Mouse (Mus musculus): ENCODE measurements at regions not wholly inside any gene's neighbourhood (a gene's known extent, or its start where the extent isn't known, plus 50 kb on each side); places are given as distances from the start of the nearest gene placed in this dataset.

- no peak overlapping the region for H3K4me2 ChIP-seq (ENCODE audit: insufficient read depth, low read depth, poor library complexity, severe bottlenecking)
- dilution Hi-C loops (cut with MboI; ENCODE audit: extremely low pct_ligation_motif_present, extremely low pct_unique_long_range_greater_than_20kb, low sequenced_read_pairs) (no loop called here), in situ Hi-C loops (cut with MboI; ENCODE audit: low pct_ligation_motif_present, low pct_unique_long_range_greater_than_20kb, low sequenced_read_pairs) (no loop called here)
- no peaks in the 10 kb centered on the region for H3K9me3 ChIP-seq (replicated peaks; ENCODE audit: low read length)
- H3K4me1 ChIP-seq (ENCODE audit: control insufficient read depth in 1 of 2, insufficient read depth in 2 of 2): no peaks in the 10 kb centered on the region
- H3K27me3 ChIP-seq (replicated peaks): peaks cover 1% of the 10 kb centered on the region
- no peak overlapping the region for H3K27ac ChIP-seq (ENCODE audit: insufficient read depth, low read depth)
- DNase-seq (ENCODE audit: extremely low read depth): no peak
- TF ChIP-seq E2F4 (IDR thresholded peaks at IDR 0.05; ENCODE audit: insufficient replicate concordance, low read depth, low read length): no peak
- no peak for TF ChIP-seq CHD2 (IDR thresholded peaks at IDR 0.05; ENCODE audit: low read length)
- no peak for TF ChIP-seq KAT2A (IDR thresholded peaks at IDR 0.05; ENCODE audit: insufficient replicate concordance, low read length)
- TF ChIP-seq PAX5 (IDR thresholded peaks at IDR 0.05; ENCODE audit: low read length): no peak
- no peaks in the 10 kb centered on the region for H3K36me3 ChIP-seq (replicated peaks in 1 of 2; ENCODE audit: control insufficient read depth in 1 of 2, insufficient read depth in 1 of 2, low read length in 1 of 2)
- H3K9ac ChIP-seq (ENCODE audit: insufficient read depth, low read depth): no peak overlapping the region
- no peaks in the 10 kb centered on the region for H3K79me2 ChIP-seq (replicated peaks; ENCODE audit: control insufficient read depth, extremely low read depth, insufficient read depth, poor library complexity, severe bottlenecking)
- no peak overlapping the region for H3K4me3 ChIP-seq (replicated peaks in 1 of 3; ENCODE audit: low read depth in 2 of 3, low read length in 2 of 3, poor library complexity in 1 of 3)
Observed at GRCm38 (mm10) chr6:98467563-98467962, 125.0 kb upstream of the Gm765 start.

GRCm38 (mm10) chr6:98452277-98452676 is 109.7 kb upstream of the Gm765 start:
- dilution Hi-C loops (cut with MboI; ENCODE audit: extremely low pct_ligation_motif_present, extremely low pct_unique_long_range_greater_than_20kb, low sequenced_read_pairs): no loop called here
- H3K79me2 ChIP-seq (replicated peaks; ENCODE audit: control insufficient read depth, extremely low read depth, insufficient read depth, poor library complexity, severe bottlenecking): no peaks in the 10 kb centered on the region
- no peak overlapping the region for H3K9ac ChIP-seq (ENCODE audit: insufficient read depth, low read depth)
- H3K36me3 ChIP-seq (replicated peaks in 1 of 2; ENCODE audit: control insufficient read depth in 1 of 2, insufficient read depth in 1 of 2, low read length in 1 of 2): no peaks in the 10 kb centered on the region
- H3K27ac ChIP-seq (ENCODE audit: insufficient read depth, low read depth): no peak overlapping the region
- H3K4me2 ChIP-seq (ENCODE audit: insufficient read depth, low read depth, poor library complexity, severe bottlenecking): no peak overlapping the region
- DNase-seq (ENCODE audit: extremely low read depth): no peak
- H3K27me3 ChIP-seq (replicated peaks): no peaks in the 10 kb centered on the region
- H3K4me1 ChIP-seq (ENCODE audit: control insufficient read depth in 1 of 2, insufficient read depth in 2 of 2): no peaks in the 10 kb centered on the region
- H3K4me3 ChIP-seq (replicated peaks in 1 of 3; ENCODE audit: low read depth in 2 of 3, low read length in 2 of 3, poor library complexity in 1 of 3): no peak overlapping the region
- no peak for TF ChIP-seq TBP (conservative IDR thresholded peaks at IDR 0.05; ENCODE audit: low read depth, low read length)
- no peak for TF ChIP-seq POLR2A (IDR thresholded peaks at IDR 0.05; ENCODE audit: low read depth, low read length)
- TF ChIP-seq PAX5 (IDR thresholded peaks at IDR 0.05; ENCODE audit: low read length): no peak
- TF ChIP-seq POLR2AphosphoS2 (IDR thresholded peaks at IDR 0.05; ENCODE audit: low read depth, low read length): no peak
- in situ Hi-C loops (cut with MboI; ENCODE audit: low pct_ligation_motif_present, low pct_unique_long_range_greater_than_20kb, low sequenced_read_pairs): no loop called here
- no peaks in the 10 kb centered on the region for H3K9me3 ChIP-seq (replicated peaks; ENCODE audit: low read length)

GRCm38 (mm10) chr6:98435676-98436075 is 93.1 kb upstream of the Gm765 start:
- dilution Hi-C loops (cut with MboI; ENCODE audit: extremely low pct_ligation_motif_present, extremely low pct_unique_long_range_greater_than_20kb, low sequenced_read_pairs): no loop called here

More at GRCm38 (mm10) chr6:98435676-98436075, 93.1 kb upstream of the Gm765 start:
- in situ Hi-C loops (cut with MboI; ENCODE audit: low pct_ligation_motif_present, low pct_unique_long_range_greater_than_20kb, low sequenced_read_pairs): no loop called here
- Histone ChIP-seq H3K27me3 (replicated peaks) (no peaks in the 10 kb centered on the region), H3K36me3 (replicated peaks in 1 of 2; ENCODE audit: control insufficient read depth in 1 of 2, insufficient read depth in 1 of 2, low read length in 1 of 2) (no peaks in the 10 kb centered on the region), H3K9me3 (replicated peaks; ENCODE audit: low read length) (no peaks in the 10 kb centered on the region), H3K79me2 (replicated peaks; ENCODE audit: control insufficient read depth, extremely low read depth, insufficient read depth, poor library complexity, severe bottlenecking) (no peaks in the 10 kb centered on the region), H3K4me1 (ENCODE audit: control insufficient read depth in 1 of 2, insufficient read depth in 2 of 2) (no peaks in the 10 kb centered on the region), H3K27ac (ENCODE audit: insufficient read depth, low read depth) (no peak overlapping the region), H3K9ac (ENCODE audit: insufficient read depth, low read depth) (no peak overlapping the region), H3K4me2 (ENCODE audit: insufficient read depth, low read depth, poor library complexity, severe bottlenecking) (no peak overlapping the region), H3K4me3 (replicated peaks in 1 of 3; ENCODE audit: low read depth in 2 of 3, low read length in 2 of 3, poor library complexity in 1 of 3) (no peak overlapping the region)
- TF ChIP-seq CHD2 (IDR thresholded peaks at IDR 0.05; ENCODE audit: low read length): no peak
- no peak for TF ChIP-seq NELFE (IDR thresholded peaks at IDR 0.05; ENCODE audit: low read depth, low read length)
- TF ChIP-seq MEF2A (IDR thresholded peaks at IDR 0.05; ENCODE audit: borderline replicate concordance, low read depth, low read length): no peak
- TF ChIP-seq ZMIZ1 (IDR thresholded peaks at IDR 0.05; ENCODE audit: low read depth, low read length): no peak
- TF ChIP-seq JUND (conservative IDR thresholded peaks at IDR 0.05; ENCODE audit: low read depth, low read length): no peak
- TF ChIP-seq MAZ (IDR thresholded peaks at IDR 0.05; ENCODE audit: low read depth, low read length): no peak
- no peak for TF ChIP-seq CTCF (conservative IDR thresholded peaks at IDR 0.05 in 1 of 2, IDR thresholded peaks at IDR 0.05 in 1 of 2; ENCODE audit: low read depth in 2 of 2, low read length in 2 of 2)
- TF ChIP-seq PAX5 (IDR thresholded peaks at IDR 0.05; ENCODE audit: low read length): no peak
- no peak for TF ChIP-seq MYC (IDR thresholded peaks at IDR 0.05; ENCODE audit: low read depth, low read length)
- no peak for TF ChIP-seq TCF12 (IDR thresholded peaks at IDR 0.05; ENCODE audit: low read depth, low read length)
- no peak for TF ChIP-seq TBP (conservative IDR thresholded peaks at IDR 0.05; ENCODE audit: low read depth, low read length)
- TF ChIP-seq MAFK (IDR thresholded peaks at IDR 0.05; ENCODE audit: insufficient replicate concordance, low read length): no peak
- TF ChIP-seq UBTF (IDR thresholded peaks at IDR 0.05; ENCODE audit: low read depth, low read length): no peak
- no peak for TF ChIP-seq POLR2AphosphoS2 (IDR thresholded peaks at IDR 0.05; ENCODE audit: low read depth, low read length)
- no peak for TF ChIP-seq ZKSCAN1 (IDR thresholded peaks at IDR 0.05; ENCODE audit: borderline replicate concordance, low read depth, low read length)
- TF ChIP-seq SMC3 (IDR thresholded peaks at IDR 0.05; ENCODE audit: low read depth, low read length): no peak
- TF ChIP-seq RCOR1 (conservative IDR thresholded peaks at IDR 0.05; ENCODE audit: low read depth, low read length): no peak
- no peak for DNase-seq (ENCODE audit: extremely low read depth)

All from CH12.LX (cell line).